Comparison of ENCODE assay signal across 14 mouse cellular contexts in genomic region chr1:159664496-159664895, GRCm38 (mm10).
DNase-seq lines count a peak whose midpoint lies in the region; ATAC-seq lines count a peak whose summit lies in the region.
"Had no signal": no experiment of that assay in that cellular context is flagged by ENCODE, and none has a peak within 500 bp of the region (broad histone marks: within the 10 kb centered on the region; RNA-seq: fewer than 3 reads in every experiment).

No protein-coding gene starts in this region.

- DNase-seq in cerebellum, postnatal 4 days (ENCODE audit: low spot score in 2 of 2), result no peak
- DNase-seq in heart, adult 11 months, result peak; percentile 68
- DNase-seq in heart, postnatal 25 days (ENCODE audit: low spot score), result no peak
- peak; percentile 45 for DNase-seq in cerebellum, adult 11-12 months
- peak; percentile 67 to 72 for DNase-seq in cerebellum, postnatal 36 days
- DNase-seq in adrenal gland, postnatal 25 days, result no peak
- no peak for DNase-seq in embryo, embryonic 10 days (ENCODE audit: low spot score)
- DNase-seq: adrenal gland, postnatal 36 days; heart, postnatal 10 days; lung, postnatal 36 days; spleen, adult 18-20 months; thymus, postnatal 25 days had no signal

- peak; percentile 76 for ATAC-seq in cerebellum, adult (ENCODE audit: insufficient number of reproducible peaks, low FRiP score, low TSS enrichment)
- ATAC-seq: hindbrain, embryonic 16.5 days had no signal

- intact Hi-C loops in heart, postnatal 25 days (cut with DNase I), result no loop called here

Comparison
In these comparisons a context has a peak if more than half of its experiments do, and no peak if none do; other contexts are left out.
1. DNase-seq: peak in heart, adult 11 months (single experiment), cerebellum, adult 11-12 months (single experiment) and cerebellum, postnatal 36 days (2 of 2); none in cerebellum, postnatal 4 days (0 of 2), heart, postnatal 25 days (single experiment), adrenal gland, postnatal 25 days (single experiment) and embryo, embryonic 10 days (single experiment).